Mouse (Mus musculus) forebrain, embryonic 11.5 days (tissue): ENCODE measurements at regions not wholly inside any gene's neighbourhood (a gene's known extent, or its start where the extent isn't known, plus 50 kb on each side); places are given as distances from the start of the nearest gene placed in this dataset.

Source experiments
- ATAC-seq: fragments of 200-750 bp; cut with Nextera tagmentation; replicated peaks from 2 replicates; pipeline ENCODE4 v1.8.0; 2017; ENCODE audit warnings: moderate TSS enrichment; ENCODE audit not compliant: low FRiP score
- DNase-seq: peaks from one replicate; pipeline ENCODE4 v3.0.0-alpha.2; 2017; ENCODE audit warnings: low spot score
- H3K27ac ChIP-seq: fragments of 300-500 bp; sonication (generic); 2 replicates; pipeline ENCODE4 v1.5.1; 2014; ENCODE audit warnings: low read depth, low read length
- H3K27me3 ChIP-seq: fragments of 300-500 bp; sonication (generic); 2 replicates; pipeline ENCODE4 v1.6.1; 2014; ENCODE audit warnings: mild to moderate bottlenecking, low read length, mixed read lengths; ENCODE audit not compliant: control insufficient read depth, insufficient read depth
- H3K36me3 ChIP-seq: fragments of 300-500 bp; sonication (generic); 2 replicates; pipeline ENCODE4 v1.6.1; 2014; ENCODE audit warnings: mild to moderate bottlenecking, low read length, moderate library complexity, mixed read lengths; ENCODE audit not compliant: control insufficient read depth, insufficient read depth
- H3K4me1 ChIP-seq: fragments of 300-500 bp; sonication (generic); replicated peaks from 2 replicates; pipeline ENCODE4 v1.6.1; 2014; ENCODE audit warnings: low read length, mixed read lengths; ENCODE audit not compliant: control insufficient read depth, insufficient read depth
- H3K4me2 ChIP-seq: fragments of 300-500 bp; sonication (generic); 2 replicates; pipeline ENCODE4 v1.6.1; 2014; ENCODE audit warnings: low read depth, mild to moderate bottlenecking, low read length, moderate library complexity, mixed read lengths; ENCODE audit not compliant: severe bottlenecking
- H3K4me3 ChIP-seq: fragments of 300-500 bp; sonication (generic); 2 replicates; pipeline ENCODE4 v1.5.1; 2014; ENCODE audit warnings: low read depth, low read length
- H3K9ac ChIP-seq: fragments of 300-500 bp; sonication (generic); 2 replicates; pipeline ENCODE4 v1.6.1; 2014; ENCODE audit warnings: low read length
- H3K9me3 ChIP-seq: fragments of 300-500 bp; sonication (generic); 2 replicates; pipeline ENCODE4 v1.6.1; 2016; ENCODE audit warnings: low read length, mixed read lengths; ENCODE audit not compliant: control insufficient read depth
- whole genome bisulfite sequencing: fragments of 180-500 bp; shearing (Covaris S2); extraction: QIAGEN DNeasy Blood & Tissue Kit; methylation state at CpG from one replicate; pipeline ENCODE4 v1.1.7; 2014; 5-methylcytosine and 5-hydroxymethylcytosine counted together

GRCm38 (mm10) chr13:97667313-97667712, 93.1 kb downstream of the Gm10260 start:
- H3K9me3 ChIP-seq, result no peaks in the 10 kb centered on the region
- no peak overlapping the region for H3K4me3 ChIP-seq
- H3K4me2 ChIP-seq, result no peak overlapping the region
- H3K36me3 ChIP-seq, result no peaks in the 10 kb centered on the region
- no peak overlapping the region for H3K27ac ChIP-seq
- H3K27me3 ChIP-seq, result no peaks in the 10 kb centered on the region
- 85% methylated on average over 7 of the region's 7 CpGs for whole genome bisulfite sequencing
- peaks cover 4% of the 10 kb centered on the region; the same call in 1 of the 2 replicates for H3K4me1 ChIP-seq
- no peak for ATAC-seq
- no peak for DNase-seq
- H3K9ac ChIP-seq, result no peak overlapping the region

- ATAC-seq, result no peak
- H3K36me3 ChIP-seq, result no peaks in the 10 kb centered on the region
- H3K27ac ChIP-seq, result no peak overlapping the region
- H3K4me2 ChIP-seq, result no peak overlapping the region
- no peak overlapping the region for H3K4me3 ChIP-seq
- no peak for DNase-seq
- no peaks in the 10 kb centered on the region for H3K9me3 ChIP-seq
- no peak overlapping the region for H3K9ac ChIP-seq
- WGBS, result 90% methylated on average over 4 of the region's 4 CpGs
- H3K27me3 ChIP-seq, result no peaks in the 10 kb centered on the region
- H3K4me1 ChIP-seq, result peaks cover 4% of the 10 kb centered on the region; the same call in 1 of the 2 replicates
Observed at GRCm38 (mm10) chr13:97666761-97667160, 93.7 kb downstream of the Gm10260 start.

GRCm38 (mm10) chr13:97665226-97665625, 95.2 kb downstream of the Gm10260 start:
- 88% methylated on average over 1 of the region's 1 CpGs for WGBS
- H3K4me2 ChIP-seq, result no peak overlapping the region
- DNase-seq, result no peak

GRCm38 (mm10) chr13:97662741-97663140, 97.7 kb downstream of the Gm10260 start:
- H3K4me2 ChIP-seq, result no peak overlapping the region
- DNase-seq (no peak), ATAC-seq (no peak)
- WGBS, result 75% methylated on average over 8 of the region's 8 CpGs
- H3K9ac ChIP-seq, result no peak overlapping the region
- H3K27me3 ChIP-seq, result no peaks in the 10 kb centered on the region
- no peaks in the 10 kb centered on the region for H3K36me3 ChIP-seq
- H3K27ac ChIP-seq, result no peak overlapping the region
- no peak overlapping the region for H3K4me3 ChIP-seq
- no peaks in the 10 kb centered on the region for H3K4me1 ChIP-seq
- no peaks in the 10 kb centered on the region for H3K9me3 ChIP-seq

More at GRCm38 (mm10) chr13:97665226-97665625, 95.2 kb downstream of the Gm10260 start:
- no peak for ATAC-seq
- no peak overlapping the region for H3K27ac ChIP-seq
- no peak overlapping the region for H3K9ac ChIP-seq
- no peaks in the 10 kb centered on the region for H3K27me3 ChIP-seq
- no peaks in the 10 kb centered on the region for H3K9me3 ChIP-seq
- H3K4me3 ChIP-seq, result no peak overlapping the region
- no peaks in the 10 kb centered on the region for H3K36me3 ChIP-seq
- H3K4me1 ChIP-seq, result peaks cover 4% of the 10 kb centered on the region; the same call in 1 of the 2 replicates

- Histone ChIP-seq H3K9me3 (no peaks in the 10 kb centered on the region), H3K4me2 (no peak overlapping the region), H3K27ac (no peak overlapping the region), H3K9ac (no peak overlapping the region), H3K36me3 (no peaks in the 10 kb centered on the region), H3K4me1 (no peaks in the 10 kb centered on the region; the same call in 1 of the 2 replicates), H3K4me3 (no peak overlapping the region), H3K27me3 (no peaks in the 10 kb centered on the region)
- no peak for DNase-seq
- WGBS, result 94% methylated on average over 2 of the region's 2 CpGs
- ATAC-seq, result no peak
Observed at GRCm38 (mm10) chr13:97656618-97657017, 103.8 kb downstream of the Gm10260 start.

- no peak overlapping the region for H3K27ac ChIP-seq
- 84% methylated on average over 9 of the region's 9 CpGs for WGBS
- H3K9me3 ChIP-seq, result no peaks in the 10 kb centered on the region
- H3K36me3 ChIP-seq, result no peaks in the 10 kb centered on the region
- no peaks in the 10 kb centered on the region; the same call in 1 of the 2 replicates for H3K4me1 ChIP-seq
- H3K4me3 ChIP-seq, result no peak overlapping the region
- DNase-seq (no peak), ATAC-seq (no peak)
- H3K27me3 ChIP-seq, result no peaks in the 10 kb centered on the region
- H3K9ac ChIP-seq, result no peak overlapping the region
- no peak overlapping the region for H3K4me2 ChIP-seq
Observed at GRCm38 (mm10) chr13:97652279-97652678, 108.2 kb downstream of the Gm10260 start.

- H3K4me1 ChIP-seq, result no peaks in the 10 kb centered on the region; the same call in 1 of the 2 replicates
- no peak overlapping the region for H3K9ac ChIP-seq
- DNase-seq (no peak), ATAC-seq (no peak)
- H3K36me3 ChIP-seq, result no peaks in the 10 kb centered on the region
- no peak overlapping the region for H3K27ac ChIP-seq
- H3K4me2 ChIP-seq, result no peak overlapping the region
- no peak overlapping the region for H3K4me3 ChIP-seq
- 38% methylated on average over 9 of the region's 9 CpGs for WGBS
- no peaks in the 10 kb centered on the region for H3K27me3 ChIP-seq
- no peaks in the 10 kb centered on the region for H3K9me3 ChIP-seq
Observed at GRCm38 (mm10) chr13:97651761-97652160, 108.7 kb downstream of the Gm10260 start.

GRCm38 (mm10) chr13:97651176-97651575, 109.3 kb downstream of the Gm10260 start:
- DNase-seq (no peak), ATAC-seq (no peak)
- H3K27ac ChIP-seq, result no peak overlapping the region
- H3K9ac ChIP-seq, result no peak overlapping the region
- H3K4me2 ChIP-seq, result no peak overlapping the region
- H3K36me3 ChIP-seq, result no peaks in the 10 kb centered on the region
- H3K9me3 ChIP-seq, result no peaks in the 10 kb centered on the region
- 89% methylated on average over 5 of the region's 5 CpGs for WGBS
- H3K4me3 ChIP-seq, result no peak overlapping the region
- no peaks in the 10 kb centered on the region for H3K27me3 ChIP-seq
- H3K4me1 ChIP-seq, result no peaks in the 10 kb centered on the region; the same call in 1 of the 2 replicates

- 85% methylated on average over 2 of the region's 2 CpGs for WGBS
- H3K4me2 ChIP-seq, result no peak overlapping the region
- no peaks in the 10 kb centered on the region for H3K27me3 ChIP-seq
- ATAC-seq (no peak), DNase-seq (no peak)
- H3K9me3 ChIP-seq, result no peaks in the 10 kb centered on the region
- no peak overlapping the region for H3K27ac ChIP-seq
- no peak overlapping the region for H3K4me3 ChIP-seq
- no peak overlapping the region for H3K9ac ChIP-seq
- no peaks in the 10 kb centered on the region for H3K36me3 ChIP-seq
- H3K4me1 ChIP-seq, result no peaks in the 10 kb centered on the region; the same call in 1 of the 2 replicates
Observed at GRCm38 (mm10) chr13:97650191-97650590, 110.2 kb downstream of the Gm10260 start.
